Mouse (Mus musculus): Measurements from ENCODE around the gene Ampd2.

GRCm38 (mm10) chr3:108097656-108098055, 11.2 kb upstream of the Ampd2 start:
- no peak for TF ChIP-seq CTCF (IDR thresholded peaks at IDR 0.05; ENCODE audit: extremely low read depth, insufficient read depth, insufficient read length, insufficient replicate concordance)
- no peak for TF ChIP-seq POLR2A (IDR thresholded peaks at IDR 0.05; ENCODE audit: low read depth, low read length)

Measured in spleen, adult 2 months (tissue).